Mouse (Mus musculus): Measurements from ENCODE around the gene Usp25. TPM values are rescaled to one million over a fixed set of nuclear protein-coding genes. Genes with fewer than 3 reads are reported as not detected.

The Usp25 gene
- polyA plus RNA-seq, 1 experiment from 2014 or later = 20.1 TPM

GRCm38 (mm10) chr16:77125908-77126307 lies 112.4 kb downstream of the Usp25 start:
- ATAC-seq (ENCODE audit: low FRiP score, low TSS enrichment) = no peak
- Histone ChIP-seq H3K27ac (ENCODE audit: low read length) (no peak overlapping the region), H3K4me3 (ENCODE audit: low read length) (no peak overlapping the region), H3K4me2 (replicated peaks; ENCODE audit: low read depth, low read length) (no peak overlapping the region), H3K9ac (replicated peaks; ENCODE audit: low read length) (no peak overlapping the region), H3K4me1 (ENCODE audit: insufficient read depth, low read length) (no peaks in the 10 kb centered on the region), H3K27me3 (ENCODE audit: insufficient read depth, low read length) (no peaks in the 10 kb centered on the region), H3K9me3 (ENCODE audit: low read length) (peaks cover 3% of the 10 kb centered on the region; the same call in 1 of the 2 replicates), H3K36me3 (ENCODE audit: insufficient read depth, low read length) (no peaks in the 10 kb centered on the region)
- 46% methylated on average over 1 of the region's 1 CpGs for WGBS

- no peak overlapping the region for H3K27ac ChIP-seq (ENCODE audit: low read length)
- H3K4me2 ChIP-seq (replicated peaks; ENCODE audit: low read depth, low read length) = no peak overlapping the region
- no peaks in the 10 kb centered on the region for H3K27me3 ChIP-seq (ENCODE audit: insufficient read depth, low read length)
- no peaks in the 10 kb centered on the region for H3K9me3 ChIP-seq (ENCODE audit: low read length)
- no peaks in the 10 kb centered on the region for H3K4me1 ChIP-seq (ENCODE audit: insufficient read depth, low read length)
- ATAC-seq (ENCODE audit: low FRiP score, low TSS enrichment) = no peak
- no peak overlapping the region for H3K4me3 ChIP-seq (ENCODE audit: low read length)
- no peaks in the 10 kb centered on the region for H3K36me3 ChIP-seq (ENCODE audit: insufficient read depth, low read length)
- H3K9ac ChIP-seq (replicated peaks; ENCODE audit: low read length) = no peak overlapping the region
- WGBS = 24% methylated on average over 5 of the region's 5 CpGs
Measured at GRCm38 (mm10) chr16:77128683-77129082, 115.2 kb downstream of the Usp25 start.

GRCm38 (mm10) chr16:77133055-77133454 lies 119.5 kb downstream of the Usp25 start:
- ATAC-seq (ENCODE audit: low FRiP score, low TSS enrichment) = no peak
- H3K27me3 ChIP-seq (ENCODE audit: insufficient read depth, low read length) = no peaks in the 10 kb centered on the region
- no peak overlapping the region for H3K9ac ChIP-seq (replicated peaks; ENCODE audit: low read length)
- no peak overlapping the region for H3K4me3 ChIP-seq (ENCODE audit: low read length)
- H3K4me2 ChIP-seq (replicated peaks; ENCODE audit: low read depth, low read length) = no peak overlapping the region
- no peaks in the 10 kb centered on the region for H3K36me3 ChIP-seq (ENCODE audit: insufficient read depth, low read length)
- no peaks in the 10 kb centered on the region for H3K9me3 ChIP-seq (ENCODE audit: low read length)
- no peak overlapping the region for H3K27ac ChIP-seq (ENCODE audit: low read length)
- 68% methylated on average over 5 of the region's 5 CpGs for WGBS
- no peaks in the 10 kb centered on the region for H3K4me1 ChIP-seq (ENCODE audit: insufficient read depth, low read length)

GRCm38 (mm10) chr16:77140651-77141050 lies 127.1 kb downstream of the Usp25 start:
- no peak for ATAC-seq (ENCODE audit: low FRiP score, low TSS enrichment)
- Histone ChIP-seq H3K27ac (ENCODE audit: low read length) (no peak overlapping the region), H3K9ac (replicated peaks; ENCODE audit: low read length) (no peak overlapping the region), H3K4me2 (replicated peaks; ENCODE audit: low read depth, low read length) (no peak overlapping the region), H3K4me1 (ENCODE audit: insufficient read depth, low read length) (no peaks in the 10 kb centered on the region), H3K36me3 (ENCODE audit: insufficient read depth, low read length) (no peaks in the 10 kb centered on the region), H3K27me3 (ENCODE audit: insufficient read depth, low read length) (no peaks in the 10 kb centered on the region), H3K9me3 (ENCODE audit: low read length) (no peaks in the 10 kb centered on the region), H3K4me3 (ENCODE audit: low read length) (no peak overlapping the region)
- WGBS = 92% methylated on average over 7 of the region's 7 CpGs

- Histone ChIP-seq H3K9me3 (ENCODE audit: low read length) (no peaks in the 10 kb centered on the region), H3K4me2 (replicated peaks; ENCODE audit: low read depth, low read length) (no peak overlapping the region), H3K36me3 (ENCODE audit: insufficient read depth, low read length) (no peaks in the 10 kb centered on the region), H3K27ac (ENCODE audit: low read length) (no peak overlapping the region), H3K4me1 (ENCODE audit: insufficient read depth, low read length) (peaks cover 3% of the 10 kb centered on the region; the same call in 1 of the 2 replicates), H3K9ac (replicated peaks; ENCODE audit: low read length) (no peak overlapping the region), H3K4me3 (ENCODE audit: low read length) (no peak overlapping the region), H3K27me3 (ENCODE audit: insufficient read depth, low read length) (no peaks in the 10 kb centered on the region)
- ATAC-seq (ENCODE audit: low FRiP score, low TSS enrichment) = no peak
- WGBS = 96% methylated on average over 5 of the region's 5 CpGs
Measured at GRCm38 (mm10) chr16:77146801-77147200, 133.3 kb downstream of the Usp25 start.

- no peak for ATAC-seq (ENCODE audit: low FRiP score, low TSS enrichment)
- H3K27me3 ChIP-seq (ENCODE audit: insufficient read depth, low read length) = no peaks in the 10 kb centered on the region
- no peak overlapping the region for H3K9ac ChIP-seq (replicated peaks; ENCODE audit: low read length)
- H3K9me3 ChIP-seq (ENCODE audit: low read length) = no peaks in the 10 kb centered on the region
- no peak overlapping the region for H3K4me2 ChIP-seq (replicated peaks; ENCODE audit: low read depth, low read length)
- no peak overlapping the region for H3K4me3 ChIP-seq (ENCODE audit: low read length)
- H3K36me3 ChIP-seq (ENCODE audit: insufficient read depth, low read length) = no peaks in the 10 kb centered on the region
- 57% methylated on average over 8 of the region's 8 CpGs for WGBS
- no peak overlapping the region for H3K27ac ChIP-seq (ENCODE audit: low read length)
- H3K4me1 ChIP-seq (ENCODE audit: insufficient read depth, low read length) = peaks cover 4% of the 10 kb centered on the region; the same call in 1 of the 2 replicates
Measured at GRCm38 (mm10) chr16:77150338-77150737, 136.8 kb downstream of the Usp25 start.

GRCm38 (mm10) chr16:77150884-77151283 lies 137.4 kb downstream of the Usp25 start:
- ATAC-seq (ENCODE audit: low FRiP score, low TSS enrichment) = no peak
- WGBS = 60% methylated on average over 4 of the region's 4 CpGs
- Histone ChIP-seq H3K4me2 (replicated peaks; ENCODE audit: low read depth, low read length) (no peak overlapping the region), H3K27ac (ENCODE audit: low read length) (no peak overlapping the region), H3K36me3 (ENCODE audit: insufficient read depth, low read length) (no peaks in the 10 kb centered on the region), H3K27me3 (ENCODE audit: insufficient read depth, low read length) (no peaks in the 10 kb centered on the region), H3K9ac (replicated peaks; ENCODE audit: low read length) (no peak overlapping the region), H3K4me1 (ENCODE audit: insufficient read depth, low read length) (peaks cover 4% of the 10 kb centered on the region; the same call in 1 of the 2 replicates), H3K9me3 (ENCODE audit: low read length) (no peaks in the 10 kb centered on the region), H3K4me3 (ENCODE audit: low read length) (no peak overlapping the region)

GRCm38 (mm10) chr16:77152288-77152687 lies 138.8 kb downstream of the Usp25 start:
- Histone ChIP-seq H3K4me1 (ENCODE audit: insufficient read depth, low read length) (peaks cover 4% of the 10 kb centered on the region; the same call in 1 of the 2 replicates), H3K4me3 (ENCODE audit: low read length) (no peak overlapping the region), H3K9me3 (ENCODE audit: low read length) (no peaks in the 10 kb centered on the region), H3K9ac (replicated peaks; ENCODE audit: low read length) (no peak overlapping the region), H3K4me2 (replicated peaks; ENCODE audit: low read depth, low read length) (no peak overlapping the region), H3K27me3 (ENCODE audit: insufficient read depth, low read length) (no peaks in the 10 kb centered on the region), H3K27ac (ENCODE audit: low read length) (no peak overlapping the region), H3K36me3 (ENCODE audit: insufficient read depth, low read length) (no peaks in the 10 kb centered on the region)
- WGBS = 95% methylated on average over 1 of the region's 1 CpGs
- no peak for ATAC-seq (ENCODE audit: low FRiP score, low TSS enrichment)

GRCm38 (mm10) chr16:77153216-77153715 lies 139.8 kb downstream of the Usp25 start:
- Histone ChIP-seq H3K9ac (replicated peaks; ENCODE audit: low read length) (no peak overlapping the region), H3K4me2 (replicated peaks; ENCODE audit: low read depth, low read length) (no peak overlapping the region), H3K36me3 (ENCODE audit: insufficient read depth, low read length) (no peaks in the 10 kb centered on the region), H3K9me3 (ENCODE audit: low read length) (no peaks in the 10 kb centered on the region), H3K4me3 (ENCODE audit: low read length) (no peak overlapping the region), H3K27ac (ENCODE audit: low read length) (no peak overlapping the region), H3K27me3 (ENCODE audit: insufficient read depth, low read length) (no peaks in the 10 kb centered on the region), H3K4me1 (ENCODE audit: insufficient read depth, low read length) (peaks cover 4% of the 10 kb centered on the region; the same call in 1 of the 2 replicates)
- 65% methylated on average over 1 of the region's 1 CpGs for WGBS
- ATAC-seq (ENCODE audit: low FRiP score, low TSS enrichment) = no peak

GRCm38 (mm10) chr16:77153815-77154214 lies 140.3 kb downstream of the Usp25 start:
- Histone ChIP-seq H3K4me3 (ENCODE audit: low read length) (no peak overlapping the region), H3K4me1 (ENCODE audit: insufficient read depth, low read length) (peaks cover 4% of the 10 kb centered on the region; the same call in 1 of the 2 replicates), H3K27ac (ENCODE audit: low read length) (no peak overlapping the region), H3K4me2 (replicated peaks; ENCODE audit: low read depth, low read length) (no peak overlapping the region), H3K9me3 (ENCODE audit: low read length) (no peaks in the 10 kb centered on the region), H3K36me3 (ENCODE audit: insufficient read depth, low read length) (no peaks in the 10 kb centered on the region), H3K9ac (replicated peaks; ENCODE audit: low read length) (no peak overlapping the region), H3K27me3 (ENCODE audit: insufficient read depth, low read length) (no peaks in the 10 kb centered on the region)
- no peak for ATAC-seq (ENCODE audit: low FRiP score, low TSS enrichment)
- 90% methylated on average over 2 of the region's 2 CpGs for WGBS

Data from kidney, embryonic 16.5 days (tissue).